Mouse (Mus musculus) urinary bladder, postnatal 14 days (tissue): ENCODE results near the gene Hspg2.

Experiments used
- DNase-seq: peaks from one replicate; pipeline ENCODE4 v3.0.0; 2021; ENCODE audit warnings: low spot score

The Hspg2 gene

GRCm38 (mm10) chr4:137502183-137502582 is 33.6 kb downstream of the Hspg2 start:
- DNase-seq = no peak

GRCm38 (mm10) chr4:137502801-137503200 is 34.2 kb downstream of the Hspg2 start:
- no peak for DNase-seq

- no peak for DNase-seq
These were observed 35.0 kb downstream of the Hspg2 start for GRCm38 (mm10) chr4:137503509-137503971.

- no peak for DNase-seq
These were observed 38.1 kb downstream of the Hspg2 start for GRCm38 (mm10) chr4:137506629-137507028.

- DNase-seq = no peak
These were observed 41.0 kb downstream of the Hspg2 start for GRCm38 (mm10) chr4:137509528-137509927.

- no peak for DNase-seq
These were observed 41.6 kb downstream of the Hspg2 start for GRCm38 (mm10) chr4:137510021-137510696.

GRCm38 (mm10) chr4:137512897-137513296 is 44.3 kb downstream of the Hspg2 start:
- no peak for DNase-seq

- DNase-seq = no peak
These were observed 49.6 kb downstream of the Hspg2 start for GRCm38 (mm10) chr4:137517989-137518691.

GRCm38 (mm10) chr4:137518746-137519145 is 50.2 kb downstream of the Hspg2 start:
- DNase-seq = no peak

- no peak for DNase-seq
These were observed 51.8 kb downstream of the Hspg2 start for GRCm38 (mm10) chr4:137520346-137520745.

GRCm38 (mm10) chr4:137521966-137522365 is 53.4 kb downstream of the Hspg2 start:
- no peak for DNase-seq

GRCm38 (mm10) chr4:137525426-137525825 is 56.9 kb downstream of the Hspg2 start:
- DNase-seq = no peak

GRCm38 (mm10) chr4:137527368-137527767 is 58.8 kb downstream of the Hspg2 start:
- no peak for DNase-seq

- DNase-seq = no peak
These were observed 59.3 kb downstream of the Hspg2 start for GRCm38 (mm10) chr4:137527872-137528271.

GRCm38 (mm10) chr4:137540356-137540755 is 71.8 kb downstream of the Hspg2 start:
- no peak for DNase-seq

GRCm38 (mm10) chr4:137542968-137543367 is 74.4 kb downstream of the Hspg2 start:
- no peak for DNase-seq

GRCm38 (mm10) chr4:137545568-137545967 is 77.0 kb downstream of the Hspg2 start:
- DNase-seq = no peak

GRCm38 (mm10) chr4:137546003-137546525 is 77.5 kb downstream of the Hspg2 start:
- DNase-seq = peak; percentile 26

- DNase-seq = no peak
These were observed 84.9 kb downstream of the Hspg2 start for GRCm38 (mm10) chr4:137553466-137553865.

- no peak for DNase-seq
These were observed 88.2 kb downstream of the Hspg2 start for GRCm38 (mm10) chr4:137556673-137557210.

GRCm38 (mm10) chr4:137569873-137570272 is 101.3 kb downstream of the Hspg2 start:
- no peak for DNase-seq

GRCm38 (mm10) chr4:137574469-137574868 is 105.9 kb downstream of the Hspg2 start, which contains the start of gene Ldlrad2:
TSS of gene Ldlrad2 (minus strand) at chr4:137574569.
- DNase-seq = no peak

- no peak for DNase-seq
These were observed 108.9 kb downstream of the Hspg2 start for GRCm38 (mm10) chr4:137577486-137577885.
